Mouse (Mus musculus): ENCODE results near the gene Pfas. TPM values are rescaled to one million over a fixed set of nuclear protein-coding genes. Genes with fewer than 3 reads are reported as not detected.

Pfas gene
- polyA plus RNA-seq, 1 experiment from 2014 or later = 19.1 TPM

DNA sequence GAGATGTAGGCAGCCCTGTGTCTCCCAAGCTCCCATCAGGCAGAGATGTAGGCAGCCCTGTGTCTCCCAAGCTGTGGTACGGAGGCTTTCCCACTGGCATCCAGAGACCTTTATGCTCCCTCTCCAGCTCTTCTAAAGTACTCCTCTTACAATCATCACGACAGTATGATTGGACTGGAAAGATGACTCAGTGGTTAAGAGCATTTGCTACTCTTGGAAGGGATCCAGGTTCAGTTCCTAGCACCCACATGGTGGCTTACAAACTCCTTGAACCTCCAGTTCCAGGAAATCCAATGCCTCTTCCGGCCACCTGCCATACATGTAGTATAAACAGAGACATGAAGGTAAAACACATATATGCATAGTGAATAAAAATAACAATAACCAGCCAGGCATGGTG lies 46.7 kb downstream of the Pfas start:
- Histone ChIP-seq H3K4me2 (ENCODE audit: low read depth, low read length) (no peak overlapping the region), H3K36me3 (ENCODE audit: control insufficient read depth, insufficient read depth, low read length) (no peaks in the 10 kb centered on the region), H3K27ac (replicated peaks; ENCODE audit: low read depth, low read length) (no peak overlapping the region), H3K9ac (ENCODE audit: low read depth, low read length) (no peak overlapping the region), H3K4me3 (ENCODE audit: low read depth, low read length) (no peak overlapping the region), H3K4me1 (ENCODE audit: control insufficient read depth, insufficient read depth, low read length) (no peaks in the 10 kb centered on the region), H3K9me3 (ENCODE audit: control insufficient read depth, low read length) (no peaks in the 10 kb centered on the region), H3K27me3 (replicated peaks; ENCODE audit: control insufficient read depth, insufficient read depth, low read length) (no peaks in the 10 kb centered on the region; the same call in 1 of the 2 replicates)
- WGBS = 73% methylated on average over 3 of the region's 3 CpGs
- no peak for ATAC-seq (ENCODE audit: low read depth)
- DNase-seq (ENCODE audit: low spot score) = no peak

DNA sequence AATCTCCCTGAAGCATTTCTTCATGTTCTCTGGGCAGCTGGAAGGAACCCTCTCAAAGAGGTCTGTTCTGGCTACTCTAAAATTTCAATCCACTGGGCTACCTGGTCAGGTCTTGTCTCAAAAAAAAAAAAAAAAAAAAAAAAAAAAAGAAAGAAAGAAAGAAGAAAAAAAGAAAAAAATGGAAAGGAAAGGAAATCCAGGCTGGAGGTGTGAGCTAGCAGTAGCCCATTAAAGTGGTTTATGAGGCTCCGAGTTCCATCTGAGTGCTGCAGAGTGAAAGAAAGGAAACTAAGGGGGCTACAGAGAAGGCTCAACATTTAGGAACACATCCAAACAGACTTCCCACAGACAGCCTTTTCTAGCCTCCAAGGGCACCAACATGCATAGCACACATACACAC lies 50.3 kb downstream of the Pfas start:
- Histone ChIP-seq H3K27me3 (replicated peaks; ENCODE audit: control insufficient read depth, insufficient read depth, low read length) (peaks cover 16% of the 10 kb centered on the region), H3K36me3 (ENCODE audit: control insufficient read depth, insufficient read depth, low read length) (no peaks in the 10 kb centered on the region), H3K4me3 (ENCODE audit: low read depth, low read length) (no peak overlapping the region), H3K9me3 (ENCODE audit: control insufficient read depth, low read length) (no peaks in the 10 kb centered on the region), H3K4me2 (ENCODE audit: low read depth, low read length) (no peak overlapping the region), H3K9ac (ENCODE audit: low read depth, low read length) (no peak overlapping the region), H3K27ac (replicated peaks; ENCODE audit: low read depth, low read length) (no peak overlapping the region), H3K4me1 (ENCODE audit: control insufficient read depth, insufficient read depth, low read length) (no peaks in the 10 kb centered on the region; the same call in 1 of the 2 replicates)
- ATAC-seq (ENCODE audit: low read depth) (no peak), DNase-seq (ENCODE audit: low spot score) (no peak)
- 87% methylated on average over 1 of the region's 1 CpGs for WGBS

DNA sequence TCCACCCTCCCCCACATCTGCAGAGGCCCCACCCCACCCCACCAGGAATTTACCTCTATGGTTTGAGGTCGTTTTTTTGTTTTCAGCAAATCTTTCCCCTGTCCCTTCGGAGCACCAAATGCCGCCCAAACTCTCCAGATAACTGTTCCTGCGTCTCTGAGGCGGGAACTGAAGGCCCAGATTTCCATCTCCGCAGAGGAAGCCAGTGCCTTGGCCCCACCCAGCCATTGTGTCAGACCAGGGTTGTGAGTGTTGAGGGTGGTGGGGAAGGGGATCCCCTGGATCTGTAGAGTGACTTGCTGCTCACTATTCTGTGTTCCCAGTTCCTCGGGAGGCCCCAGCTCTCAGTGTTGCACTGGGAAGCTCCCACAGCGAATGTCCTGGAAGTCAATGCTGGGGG lies 51.0 kb downstream of the Pfas start, which contains the start of gene Arhgef15:
Arhgef15 (minus strand) TSS at position 173 of the 400 bp plus-strand sequence.
- H3K9ac ChIP-seq (ENCODE audit: low read depth, low read length) = peak within 1 kb of the TSS; percentile 37; the same call in 1 of the 2 replicates
- H3K36me3 ChIP-seq (ENCODE audit: control insufficient read depth, insufficient read depth, low read length) = no peaks in the 10 kb centered on the region
- H3K9me3 ChIP-seq (ENCODE audit: control insufficient read depth, low read length) = no peaks in the 10 kb centered on the region
- no peak for ATAC-seq (ENCODE audit: low read depth)
- peak within 1 kb of the TSS; percentile 26; the same call in 1 of the 2 replicates for H3K4me2 ChIP-seq (ENCODE audit: low read depth, low read length)
- H3K27ac ChIP-seq (replicated peaks; ENCODE audit: low read depth, low read length) = no peak within 1 kb of the TSS
- no peak for DNase-seq (ENCODE audit: low spot score)
- peaks cover 17% of the 10 kb centered on the region for H3K27me3 ChIP-seq (replicated peaks; ENCODE audit: control insufficient read depth, insufficient read depth, low read length)
- 47% methylated on average over 8 of the region's 8 CpGs for WGBS
- peak within 1 kb of the TSS; percentile 11 for H3K4me3 ChIP-seq (ENCODE audit: low read depth, low read length)
- H3K4me1 ChIP-seq (ENCODE audit: control insufficient read depth, insufficient read depth, low read length) = no peaks in the 10 kb centered on the region; the same call in 1 of the 2 replicates

DNA sequence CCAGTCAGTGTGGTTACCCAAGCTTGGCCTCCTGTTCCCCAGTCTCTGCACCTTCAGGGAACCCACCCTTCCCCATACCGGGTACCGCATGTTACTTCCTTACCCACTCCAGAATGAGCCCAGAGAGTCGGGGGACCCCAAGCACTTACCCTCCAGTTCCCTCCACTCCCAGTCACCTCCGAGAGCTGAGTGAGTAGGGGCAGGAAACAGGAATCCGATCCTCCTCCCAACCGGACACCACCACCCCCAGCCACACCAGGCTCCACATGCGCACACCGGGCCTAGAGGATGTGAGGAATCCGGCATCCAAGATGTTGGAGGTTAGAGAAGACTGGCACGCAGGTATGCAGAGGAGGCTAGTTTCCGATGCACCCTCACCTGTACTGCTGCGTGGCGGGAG lies 51.6 kb downstream of the Pfas start:
- H3K36me3 ChIP-seq (ENCODE audit: control insufficient read depth, insufficient read depth, low read length) = no peaks in the 10 kb centered on the region
- DNase-seq (ENCODE audit: low spot score) = no peak
- peak overlapping the region; percentile 26; the same call in 1 of the 2 replicates for H3K4me2 ChIP-seq (ENCODE audit: low read depth, low read length)
- 25% methylated on average over 13 of the region's 13 CpGs for WGBS
- peak overlapping the region; percentile 37; the same call in 1 of the 2 replicates for H3K9ac ChIP-seq (ENCODE audit: low read depth, low read length)
- peak overlapping the region; percentile 11 for H3K4me3 ChIP-seq (ENCODE audit: low read depth, low read length)
- no peak for ATAC-seq (ENCODE audit: low read depth)
- no peaks in the 10 kb centered on the region; the same call in 1 of the 2 replicates for H3K4me1 ChIP-seq (ENCODE audit: control insufficient read depth, insufficient read depth, low read length)
- no peak overlapping the region for H3K27ac ChIP-seq (replicated peaks; ENCODE audit: low read depth, low read length)
- peaks cover 17% of the 10 kb centered on the region for H3K27me3 ChIP-seq (replicated peaks; ENCODE audit: control insufficient read depth, insufficient read depth, low read length)
- H3K9me3 ChIP-seq (ENCODE audit: control insufficient read depth, low read length) = no peaks in the 10 kb centered on the region

DNA sequence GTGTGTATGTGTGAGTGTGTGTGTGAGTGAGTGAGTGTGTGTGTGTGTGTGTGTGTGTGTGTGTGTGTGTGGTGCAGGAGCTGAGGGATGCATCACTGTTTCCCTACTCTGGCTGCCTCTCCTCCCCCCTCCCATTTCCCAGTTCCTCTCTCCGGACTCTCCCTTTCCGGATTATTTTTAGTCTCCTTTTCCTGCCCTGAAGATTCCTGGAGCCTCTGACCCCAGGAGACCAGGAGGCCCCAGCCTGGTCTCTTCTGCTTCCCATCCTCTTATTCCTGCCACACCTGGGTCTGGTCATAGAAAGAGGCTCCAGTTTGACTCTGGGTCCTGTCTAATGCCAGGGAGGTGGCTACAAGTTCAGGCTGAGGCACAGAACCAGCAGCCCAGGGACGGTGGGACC lies 52.2 kb downstream of the Pfas start:
- Histone ChIP-seq H3K9ac (ENCODE audit: low read depth, low read length) (no peak overlapping the region), H3K4me1 (ENCODE audit: control insufficient read depth, insufficient read depth, low read length) (no peaks in the 10 kb centered on the region; the same call in 1 of the 2 replicates), H3K36me3 (ENCODE audit: control insufficient read depth, insufficient read depth, low read length) (no peaks in the 10 kb centered on the region), H3K27ac (replicated peaks; ENCODE audit: low read depth, low read length) (no peak overlapping the region), H3K9me3 (ENCODE audit: control insufficient read depth, low read length) (no peaks in the 10 kb centered on the region), H3K27me3 (replicated peaks; ENCODE audit: control insufficient read depth, insufficient read depth, low read length) (peaks cover 17% of the 10 kb centered on the region), H3K4me3 (ENCODE audit: low read depth, low read length) (peak overlapping the region; percentile 11), H3K4me2 (ENCODE audit: low read depth, low read length) (peak overlapping the region; percentile 52; the same call in 1 of the 2 replicates)
- ATAC-seq (ENCODE audit: low read depth) (no peak), DNase-seq (ENCODE audit: low spot score) (no peak)
- 41% methylated on average over 3 of the region's 3 CpGs for WGBS

DNA sequence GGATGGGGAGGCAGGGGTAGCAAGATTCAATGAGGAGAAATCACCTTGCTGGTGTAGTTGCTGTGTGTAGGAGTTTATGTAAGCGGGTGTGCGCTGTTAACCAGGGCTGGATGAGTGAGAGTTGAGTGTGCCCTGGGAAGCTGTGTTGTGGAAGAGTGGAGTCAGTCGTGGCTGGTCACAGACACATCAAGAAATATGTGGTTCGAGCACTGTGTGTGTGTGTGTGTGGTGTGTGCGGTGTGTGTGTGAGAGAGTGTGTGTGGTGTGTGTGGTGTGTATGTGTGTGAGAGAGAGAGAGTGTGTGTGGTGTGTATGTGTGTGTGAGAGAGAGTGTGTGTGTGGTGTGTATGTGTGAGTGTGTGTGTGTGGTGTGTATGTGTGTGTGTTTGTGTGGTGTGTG lies 52.8 kb downstream of the Pfas start:
- ATAC-seq (ENCODE audit: low read depth) = no peak
- 69% methylated on average over 5 of the region's 5 CpGs for WGBS
- 0 out of 2 replicates have a peak overlapping the region, but pooled peaks have one; percentile 60 for H3K9ac ChIP-seq (ENCODE audit: low read depth, low read length)
- H3K4me1 ChIP-seq (ENCODE audit: control insufficient read depth, insufficient read depth, low read length) = no peaks in the 10 kb centered on the region; the same call in 1 of the 2 replicates
- H3K4me3 ChIP-seq (ENCODE audit: low read depth, low read length) = peak overlapping the region; percentile 38; the same call in 1 of the 2 replicates
- no peak for DNase-seq (ENCODE audit: low spot score)
- peak overlapping the region; percentile 52 for H3K4me2 ChIP-seq (ENCODE audit: low read depth, low read length)
- H3K36me3 ChIP-seq (ENCODE audit: control insufficient read depth, insufficient read depth, low read length) = no peaks in the 10 kb centered on the region
- no peaks in the 10 kb centered on the region for H3K9me3 ChIP-seq (ENCODE audit: control insufficient read depth, low read length)
- no peak overlapping the region for H3K27ac ChIP-seq (replicated peaks; ENCODE audit: low read depth, low read length)
- H3K27me3 ChIP-seq (replicated peaks; ENCODE audit: control insufficient read depth, insufficient read depth, low read length) = peaks cover 17% of the 10 kb centered on the region

DNA sequence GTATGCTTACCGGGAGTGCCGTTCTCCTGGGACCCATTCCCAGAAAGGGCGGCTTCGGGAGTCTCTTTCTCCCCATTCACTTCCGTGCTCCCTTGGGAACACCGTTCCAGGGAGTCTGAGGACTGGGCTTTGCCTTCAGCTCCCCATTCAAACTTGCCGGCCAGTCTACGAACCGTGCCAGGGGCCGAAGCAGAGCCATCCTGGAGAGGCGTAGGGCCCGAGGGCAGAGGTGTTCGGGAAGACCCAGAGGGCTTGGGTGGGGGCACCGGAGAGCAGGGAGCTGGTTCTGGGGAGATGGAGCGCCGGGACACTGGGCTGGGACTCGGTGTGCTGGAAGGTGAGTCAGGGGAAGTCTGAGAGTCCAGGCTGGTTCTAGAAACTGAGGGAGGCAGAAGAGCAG lies 53.9 kb downstream of the Pfas start:
- H3K4me2 ChIP-seq (ENCODE audit: low read depth, low read length) = peak overlapping the region; percentile 52
- H3K27ac ChIP-seq (replicated peaks; ENCODE audit: low read depth, low read length) = no peak overlapping the region
- H3K9me3 ChIP-seq (ENCODE audit: control insufficient read depth, low read length) = no peaks in the 10 kb centered on the region
- H3K4me3 ChIP-seq (ENCODE audit: low read depth, low read length) = peak overlapping the region; percentile 38
- peak overlapping the region; percentile 60 for H3K9ac ChIP-seq (ENCODE audit: low read depth, low read length)
- no peaks in the 10 kb centered on the region; the same call in 1 of the 2 replicates for H3K4me1 ChIP-seq (ENCODE audit: control insufficient read depth, insufficient read depth, low read length)
- ATAC-seq (ENCODE audit: low read depth) = no peak
- H3K36me3 ChIP-seq (ENCODE audit: control insufficient read depth, insufficient read depth, low read length) = no peaks in the 10 kb centered on the region
- DNase-seq (ENCODE audit: low spot score) = no peak
- WGBS = 6% methylated on average over 17 of the region's 17 CpGs
- peaks cover 17% of the 10 kb centered on the region for H3K27me3 ChIP-seq (replicated peaks; ENCODE audit: control insufficient read depth, insufficient read depth, low read length)

DNA sequence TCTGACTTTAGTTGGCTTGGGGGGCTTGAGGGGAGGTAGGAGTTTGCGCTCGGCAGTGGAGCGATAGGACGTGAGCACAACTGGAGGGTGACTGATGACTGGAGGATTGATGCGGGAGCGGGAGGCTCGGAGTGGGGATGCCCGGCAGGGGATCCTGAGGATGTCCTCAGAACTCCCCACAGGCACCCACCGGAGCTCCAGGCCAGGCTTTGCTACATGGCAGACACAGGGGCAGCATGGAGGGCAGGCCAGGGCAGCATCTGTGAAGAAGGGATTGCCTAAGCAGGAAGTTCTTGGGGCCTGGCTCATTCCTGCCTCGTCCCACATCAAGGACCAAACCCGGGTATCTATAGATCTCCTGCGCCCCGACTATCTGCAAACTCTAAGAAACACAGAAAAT lies 54.4 kb downstream of the Pfas start:
- 16% methylated on average over 13 of the region's 13 CpGs for WGBS
- H3K27me3 ChIP-seq (replicated peaks; ENCODE audit: control insufficient read depth, insufficient read depth, low read length) = peaks cover 17% of the 10 kb centered on the region

DNA sequence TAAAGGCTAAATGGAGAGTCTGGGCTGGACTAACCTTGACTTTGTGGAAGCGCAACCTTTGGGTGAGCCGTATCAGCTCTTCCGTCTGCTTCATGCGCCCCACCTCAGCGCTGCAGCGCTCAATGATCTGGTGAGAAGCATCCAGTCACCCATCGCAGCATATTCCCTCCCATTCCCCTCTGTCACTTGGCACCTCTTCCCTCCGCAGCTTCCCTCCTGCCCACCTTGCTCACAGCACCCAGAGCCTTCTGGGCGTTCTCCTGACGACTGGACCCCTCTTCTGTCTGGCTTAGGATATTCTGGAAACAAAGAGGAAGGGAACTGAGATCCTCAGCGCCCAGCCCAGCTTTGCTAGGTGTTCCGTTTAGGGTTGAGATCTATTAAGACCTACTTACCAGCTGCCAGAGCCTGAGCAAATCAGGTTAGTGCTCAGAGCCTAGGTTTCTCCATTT lies 60.7 kb downstream of the Pfas start:
- Histone ChIP-seq H3K9ac (ENCODE audit: low read depth, low read length) (no peak overlapping the region), H3K4me2 (ENCODE audit: low read depth, low read length) (peak overlapping the region; percentile 13; the same call in 1 of the 2 replicates), H3K27ac (replicated peaks; ENCODE audit: low read depth, low read length) (no peak overlapping the region), H3K36me3 (ENCODE audit: control insufficient read depth, insufficient read depth, low read length) (no peaks in the 10 kb centered on the region), H3K4me3 (ENCODE audit: low read depth, low read length) (peak overlapping the region; percentile 6; the same call in 1 of the 2 replicates), H3K27me3 (replicated peaks; ENCODE audit: control insufficient read depth, insufficient read depth, low read length) (no peaks in the 10 kb centered on the region; the same call in 1 of the 2 replicates), H3K4me1 (ENCODE audit: control insufficient read depth, insufficient read depth, low read length) (peaks cover 4% of the 10 kb centered on the region; the same call in 1 of the 2 replicates), H3K9me3 (ENCODE audit: control insufficient read depth, low read length) (no peaks in the 10 kb centered on the region)
- ATAC-seq (ENCODE audit: low read depth) (peak; percentile 37; the same call in 1 of the 2 replicates), DNase-seq (ENCODE audit: low spot score) (no peak)
- WGBS = 8% methylated on average over 9 of the region's 12 CpGs

More for the DNA sequence above, 54.4 kb downstream of the Pfas start:
- peak overlapping the region; percentile 38 for H3K4me3 ChIP-seq (ENCODE audit: low read depth, low read length)
- H3K9me3 ChIP-seq (ENCODE audit: control insufficient read depth, low read length) = no peaks in the 10 kb centered on the region
- H3K27ac ChIP-seq (replicated peaks; ENCODE audit: low read depth, low read length) = no peak overlapping the region
- DNase-seq (ENCODE audit: low spot score) (no peak), ATAC-seq (ENCODE audit: low read depth) (no peak)
- H3K4me2 ChIP-seq (ENCODE audit: low read depth, low read length) = peak overlapping the region; percentile 52
- no peaks in the 10 kb centered on the region; the same call in 1 of the 2 replicates for H3K4me1 ChIP-seq (ENCODE audit: control insufficient read depth, insufficient read depth, low read length)
- no peak overlapping the region for H3K9ac ChIP-seq (ENCODE audit: low read depth, low read length)
- H3K36me3 ChIP-seq (ENCODE audit: control insufficient read depth, insufficient read depth, low read length) = no peaks in the 10 kb centered on the region

Measured in embryonic facial prominence, embryonic 14.5 days (tissue).